Mouse (Mus musculus) heart, adult 9 months (tissue): ENCODE measurements around the gene Rplp1.

Source experiments
- DNase-seq, 2 experiments: peaks; one replicate each; pipeline ENCODE4 v3.0.0; 2022; ENCODE audit warnings: low spot score in 2 of 2

Rplp1 gene

DNA sequence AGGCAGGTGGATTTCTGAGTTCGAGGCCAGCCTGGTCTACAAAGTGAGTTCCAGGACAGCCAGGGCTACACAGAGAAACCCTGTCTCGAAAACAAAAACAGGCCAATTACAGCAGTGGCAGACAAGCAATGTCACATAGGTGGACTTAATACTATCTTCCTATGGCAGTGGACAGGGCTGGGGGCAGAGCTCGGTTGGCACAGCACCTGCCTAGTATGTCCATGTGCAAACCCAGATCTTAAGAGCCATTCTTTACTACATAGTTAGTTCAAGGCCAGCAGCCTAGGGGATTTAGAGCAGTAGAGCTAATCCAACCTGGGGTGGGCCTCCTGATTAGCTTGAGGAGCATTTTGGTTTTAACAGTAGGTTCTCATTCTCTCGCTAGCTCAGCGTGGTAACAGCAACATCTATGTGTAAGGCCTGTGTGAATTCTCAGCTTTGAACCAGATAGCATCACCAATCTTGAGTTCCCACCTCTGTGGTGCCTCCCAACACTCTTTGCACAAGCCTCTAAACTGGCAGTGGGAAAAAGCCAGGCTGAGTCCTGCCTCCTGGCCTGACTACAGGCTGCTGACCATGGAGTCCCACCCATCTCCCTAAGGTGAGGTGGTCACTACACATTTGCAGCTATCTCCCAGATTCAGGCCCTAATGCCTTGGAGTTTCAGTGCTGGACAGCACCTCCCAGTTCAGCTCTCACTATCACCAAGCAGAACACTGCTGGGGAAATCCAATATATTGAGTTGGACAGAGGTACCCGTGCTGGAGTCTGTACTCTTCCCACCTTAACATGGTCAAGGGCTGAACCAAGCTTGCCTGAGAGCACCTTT is 2.8 kb downstream of the Rplp1 start:
- DNase-seq, result no peak

GRCm38 (mm10) chr9:61910526-61911256 is 3.7 kb downstream of the Rplp1 start:
- DNase-seq, result no peak

DNA sequence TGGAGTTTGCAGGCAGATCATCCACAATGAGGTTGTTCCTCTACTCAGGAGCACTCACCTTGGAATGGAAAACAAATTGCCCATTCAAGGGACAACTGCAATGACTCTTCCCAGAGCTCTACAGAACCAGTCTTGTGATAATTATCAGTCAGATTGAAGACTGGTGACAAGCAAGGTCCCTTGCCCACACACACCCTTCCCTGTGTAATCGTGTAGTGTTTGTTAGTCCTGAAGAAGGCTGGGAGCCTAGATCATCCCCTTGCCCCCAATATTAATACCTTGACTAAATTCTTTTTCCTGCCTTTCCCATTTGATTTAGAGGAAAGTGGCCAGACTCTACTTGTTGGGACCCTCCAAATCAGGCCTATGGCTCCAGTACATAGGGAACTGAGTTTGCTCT is 4.7 kb downstream of the Rplp1 start:
- DNase-seq, result no peak

DNA sequence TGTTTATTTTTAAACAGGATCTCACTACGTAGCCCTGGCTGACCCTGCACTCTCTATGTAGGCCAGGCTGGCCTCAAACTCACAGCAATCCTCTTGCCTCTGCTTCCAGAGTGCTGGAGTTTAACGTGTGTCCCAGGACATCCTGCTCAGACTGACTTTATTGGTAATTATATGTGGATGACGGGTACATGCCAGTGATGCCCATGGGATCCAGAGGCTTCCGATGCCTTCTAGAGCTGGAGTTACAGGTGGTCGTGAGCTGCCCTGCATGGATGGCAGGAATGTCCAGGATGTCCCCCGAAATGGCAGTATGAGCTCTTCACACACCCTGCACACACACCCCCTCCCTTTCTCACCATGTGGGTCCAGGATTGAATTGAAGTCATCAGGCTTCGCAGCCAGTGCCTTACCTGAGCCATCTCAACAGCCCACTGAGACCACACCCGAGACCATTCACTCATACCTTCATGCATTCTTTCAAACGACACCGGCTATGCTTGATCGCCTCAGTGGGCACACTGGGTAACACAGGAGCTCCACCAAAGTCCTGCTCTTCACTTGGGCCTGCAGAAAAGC is 5.4 kb downstream of the Rplp1 start:
- no peak for DNase-seq

GRCm38 (mm10) chr9:61908341-61908740 is 6.0 kb downstream of the Rplp1 start:
- DNase-seq, result no peak

DNA sequence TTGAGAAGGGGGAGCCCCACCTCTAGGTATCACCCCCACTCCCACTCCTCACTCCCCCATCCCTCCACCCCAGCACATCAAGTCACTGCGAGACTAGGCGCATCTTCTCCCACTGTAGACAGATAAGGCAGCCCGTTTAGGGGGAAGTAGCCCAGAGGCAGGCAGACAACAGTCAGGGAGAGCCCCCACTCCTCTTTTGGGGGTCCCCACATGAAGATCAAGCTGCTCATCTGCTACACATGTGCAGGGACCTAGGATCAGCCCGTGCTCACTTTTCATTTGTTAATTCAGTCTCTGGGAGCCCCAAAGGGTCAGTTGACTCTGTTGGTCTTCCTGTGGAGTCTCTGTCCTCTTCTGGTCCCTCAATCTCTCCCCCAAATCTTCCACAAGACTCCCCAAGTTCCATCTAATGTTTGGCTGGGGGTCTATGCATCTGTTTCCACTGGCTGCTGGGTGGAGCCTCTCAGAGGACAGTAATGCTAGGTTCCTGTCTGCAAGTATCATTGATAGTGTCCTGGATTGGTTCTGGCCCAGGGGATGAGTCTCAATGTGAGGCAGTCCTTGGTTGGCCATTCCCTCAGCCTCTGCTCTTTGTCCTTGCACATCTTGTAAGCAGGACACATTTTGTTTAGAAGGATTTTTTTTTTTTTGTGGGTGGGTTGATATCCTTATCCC is 6.6 kb downstream of the Rplp1 start:
- DNase-seq, result no peak

DNA sequence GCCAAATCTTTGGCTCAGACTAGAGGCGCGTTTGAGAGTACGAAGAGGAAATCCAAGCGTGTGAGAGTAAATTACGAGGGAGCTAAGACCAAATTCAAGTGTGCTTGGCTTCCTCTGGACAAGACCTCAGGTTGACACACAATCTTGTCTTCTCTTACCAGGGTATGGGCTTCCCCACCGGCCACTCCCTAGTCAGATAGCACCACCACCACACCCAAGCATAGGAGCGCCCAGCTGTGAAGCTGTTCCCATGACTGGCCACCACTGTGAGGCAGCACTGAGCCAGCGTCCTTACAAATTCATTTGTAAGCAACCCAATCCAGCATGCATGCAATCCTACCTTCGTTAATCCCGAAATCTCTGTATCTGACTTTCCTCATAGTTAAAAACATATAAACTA is 7.4 kb downstream of the Rplp1 start:
- no peak for DNase-seq

GRCm38 (mm10) chr9:61905576-61905975 is 8.8 kb downstream of the Rplp1 start:
- no peak for DNase-seq

DNA sequence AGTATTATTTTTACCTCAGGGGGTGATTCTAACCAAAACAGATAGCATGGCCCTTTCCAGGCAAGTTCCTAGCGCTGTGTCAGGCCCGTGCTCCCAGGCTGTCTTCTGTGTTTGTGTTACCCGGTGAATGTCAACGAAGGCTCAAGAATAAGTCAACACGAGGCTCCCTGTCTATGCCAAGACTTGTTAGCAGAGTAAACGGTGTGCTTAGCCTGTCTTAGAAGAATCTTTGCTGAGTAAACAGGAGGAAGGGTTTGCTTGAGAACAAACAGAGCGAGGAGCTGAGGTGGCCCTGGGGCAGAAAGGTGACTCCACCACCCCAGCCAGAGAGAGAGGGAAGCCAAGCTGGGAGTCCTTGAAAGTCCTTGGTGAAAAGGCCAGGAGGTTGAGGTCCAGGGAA is 10.1 kb downstream of the Rplp1 start:
- DNase-seq, result no peak

- DNase-seq, result no peak
Measured at GRCm38 (mm10) chr9:61902445-61902844, 11.9 kb downstream of the Rplp1 start.

GRCm38 (mm10) chr9:61901574-61901973 is 12.8 kb downstream of the Rplp1 start:
- no peak for DNase-seq

- peak; percentile 59 to 68 for DNase-seq
Measured at GRCm38 (mm10) chr9:61899804-61900203, 14.5 kb downstream of the Rplp1 start.

GRCm38 (mm10) chr9:61898401-61898800 is 15.9 kb downstream of the Rplp1 start:
- peak; percentile 47 to 65 for DNase-seq

DNA sequence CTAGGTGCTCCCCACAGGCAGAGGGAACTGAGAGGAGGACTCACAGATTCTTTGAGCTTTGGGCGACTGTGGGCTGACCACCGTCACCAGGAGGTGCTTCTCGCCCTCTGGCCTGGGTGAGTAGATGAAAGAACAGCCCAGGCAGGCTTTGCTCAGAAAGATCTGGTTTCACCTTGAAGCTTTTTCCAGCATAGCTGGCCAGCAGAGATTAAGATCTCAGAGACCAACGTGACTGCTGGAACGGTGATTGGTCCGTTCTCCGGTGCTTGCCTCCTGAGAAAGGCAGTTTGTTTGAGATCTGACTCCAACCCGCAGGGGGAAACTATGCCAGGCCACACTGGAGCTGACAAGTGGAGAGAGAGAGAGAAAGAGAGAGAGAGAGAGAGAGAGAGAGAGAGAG is 19.3 kb downstream of the Rplp1 start:
- DNase-seq, result no peak

GRCm38 (mm10) chr9:61889855-61890254 is 24.5 kb downstream of the Rplp1 start:
- peak; percentile 58 to 64 for DNase-seq

DNA sequence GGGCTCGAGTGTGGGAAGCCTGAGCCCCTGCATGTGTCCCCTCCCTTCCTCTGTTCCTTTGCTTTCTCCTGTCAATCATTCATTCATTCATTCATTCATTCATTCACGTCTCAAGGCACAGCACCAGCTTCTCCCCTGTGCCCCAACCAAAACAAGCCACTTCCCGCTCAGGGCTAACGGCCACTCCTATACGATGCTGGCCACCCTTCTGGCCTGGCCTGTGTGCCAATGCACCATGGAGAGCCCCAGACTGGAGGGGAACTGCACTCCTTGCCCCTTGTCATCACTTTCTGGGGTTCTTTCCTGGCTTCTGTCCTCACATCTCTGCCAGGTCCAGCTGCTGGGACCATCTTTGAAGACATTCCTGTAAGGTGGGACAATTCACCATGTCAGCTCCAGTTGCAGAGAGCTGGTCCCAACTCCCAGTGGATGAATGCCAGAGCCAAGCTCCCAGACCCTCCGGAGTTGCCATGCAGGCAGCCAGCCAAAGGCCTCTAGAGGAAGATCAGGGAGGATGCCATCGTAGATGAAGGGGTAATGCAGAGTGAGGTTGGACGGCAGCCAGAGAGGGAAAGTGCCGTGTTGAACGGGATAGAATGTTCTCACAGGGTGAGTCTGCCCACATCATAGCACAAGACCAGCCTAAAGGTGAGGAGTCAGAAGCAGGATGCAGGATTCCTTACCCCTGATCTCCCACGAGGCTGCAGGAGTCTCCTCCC is 26.5 kb downstream of the Rplp1 start:
- no peak for DNase-seq

- DNase-seq, result peak in 1 of 2 experiments; percentile 16
Measured at GRCm38 (mm10) chr9:61885964-61886363, 28.4 kb downstream of the Rplp1 start.

- DNase-seq, result no peak
Measured at GRCm38 (mm10) chr9:61884936-61885335, 29.4 kb downstream of the Rplp1 start.

GRCm38 (mm10) chr9:61884375-61884774 is 30.0 kb downstream of the Rplp1 start:
- no peak for DNase-seq

DNA sequence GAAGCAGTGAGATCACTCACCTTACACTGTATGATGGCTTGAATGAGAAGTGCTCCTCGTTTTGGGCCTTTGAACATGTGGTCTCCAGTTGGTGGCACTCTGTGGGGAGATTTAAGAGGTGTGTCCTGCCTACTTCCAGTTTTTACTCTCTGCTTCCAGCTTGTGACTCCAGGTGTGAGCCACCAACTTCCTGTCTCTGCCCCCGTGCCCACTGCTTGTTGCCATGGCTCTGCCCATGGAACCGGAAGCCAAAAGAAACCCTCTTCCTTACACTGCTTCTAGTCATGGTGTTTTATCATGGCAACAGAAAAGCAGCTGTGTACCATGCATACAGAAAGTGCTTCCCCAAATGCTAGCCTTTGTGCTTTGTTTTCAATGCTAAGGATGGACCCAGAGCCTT is 32.2 kb downstream of the Rplp1 start:
- DNase-seq, result no peak

- peak in 1 of 2 experiments; percentile 32 for DNase-seq
Measured at GRCm38 (mm10) chr9:61878889-61879288, 35.5 kb downstream of the Rplp1 start.
